Mouse (Mus musculus): ENCODE results near the gene Pcsk1n. TPM values are rescaled to one million over a fixed set of nuclear protein-coding genes. Genes with fewer than 3 reads are reported as not detected.

Pcsk1n gene
- polyA plus RNA-seq, 1 experiment, result 10.0 TPM

DNA sequence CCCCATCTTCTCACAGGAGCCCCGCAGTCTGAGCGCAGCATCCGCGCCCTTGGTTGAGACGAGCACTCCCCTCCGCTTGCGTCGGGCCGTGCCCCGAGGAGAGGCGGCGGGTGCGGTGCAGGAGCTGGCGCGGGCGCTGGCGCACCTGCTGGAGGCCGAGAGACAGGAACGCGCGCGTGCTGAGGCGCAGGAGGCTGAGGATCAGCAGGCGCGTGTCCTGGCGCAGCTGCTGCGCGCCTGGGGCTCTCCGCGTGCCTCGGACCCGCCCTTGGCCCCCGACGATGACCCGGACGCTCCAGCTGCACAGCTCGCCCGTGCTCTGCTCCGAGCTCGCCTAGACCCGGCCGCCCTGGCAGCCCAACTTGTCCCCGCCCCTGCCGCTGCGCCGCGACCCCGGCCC, 2.4 kb downstream of the Pcsk1n start:
- no peak for TF ChIP-seq CTCF (IDR thresholded peaks at IDR 0.05; ENCODE audit: control insufficient read depth, insufficient read depth, insufficient replicate concordance, low read depth, low read length)
- no peak for TF ChIP-seq POLR2A (IDR thresholded peaks at IDR 0.05; ENCODE audit: control insufficient read depth, low read depth, low read length)
- H3K4me3 ChIP-seq (ENCODE audit: control insufficient read depth, low read depth, low read length), result peak overlapping the region; percentile 55
- no peaks in the 10 kb centered on the region for H3K27me3 ChIP-seq (ENCODE audit: control insufficient read depth, insufficient read depth, low read length)
- peak overlapping the region; percentile 6; the same call in 1 of the 2 replicates for H3K27ac ChIP-seq (ENCODE audit: control insufficient read depth, insufficient read depth, low read depth, low read length)
- H3K4me1 ChIP-seq (ENCODE audit: control insufficient read depth, insufficient read depth, low read length), result peaks cover 7% of the 10 kb centered on the region
- H3K36me3 ChIP-seq (ENCODE audit: control insufficient read depth, insufficient read depth, low read length), result no peaks in the 10 kb centered on the region

DNA sequence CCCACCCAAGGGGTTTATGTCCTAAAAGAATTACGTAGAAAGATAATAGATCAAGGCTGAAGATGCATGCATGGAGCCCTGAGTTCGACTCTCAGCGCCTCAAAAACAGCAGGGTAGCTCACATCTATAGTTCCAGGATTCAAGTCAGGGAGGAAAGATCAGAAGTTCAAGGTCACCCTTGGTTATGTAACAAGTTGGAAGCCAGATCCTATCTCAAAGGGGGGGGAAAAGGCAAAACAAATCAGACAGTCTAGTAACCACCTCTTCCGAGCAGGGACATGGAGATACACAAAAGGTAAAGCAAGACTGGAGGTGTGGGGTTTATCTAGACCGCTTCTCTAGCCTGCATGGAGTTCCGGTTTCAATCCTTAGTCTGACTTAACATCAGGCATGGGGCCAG, 6.6 kb downstream of the Pcsk1n start:
- Histone ChIP-seq H3K4me3 (ENCODE audit: control insufficient read depth, low read depth, low read length) (no peak overlapping the region), H3K27me3 (ENCODE audit: control insufficient read depth, insufficient read depth, low read length) (no peaks in the 10 kb centered on the region), H3K4me1 (ENCODE audit: control insufficient read depth, insufficient read depth, low read length) (peaks cover 18% of the 10 kb centered on the region), H3K36me3 (ENCODE audit: control insufficient read depth, insufficient read depth, low read length) (no peaks in the 10 kb centered on the region), H3K27ac (ENCODE audit: control insufficient read depth, insufficient read depth, low read depth, low read length) (no peak overlapping the region)
- TF ChIP-seq CTCF (IDR thresholded peaks at IDR 0.05; ENCODE audit: control insufficient read depth, insufficient read depth, insufficient replicate concordance, low read depth, low read length) (no peak), POLR2A (IDR thresholded peaks at IDR 0.05; ENCODE audit: control insufficient read depth, low read depth, low read length) (no peak)

DNA sequence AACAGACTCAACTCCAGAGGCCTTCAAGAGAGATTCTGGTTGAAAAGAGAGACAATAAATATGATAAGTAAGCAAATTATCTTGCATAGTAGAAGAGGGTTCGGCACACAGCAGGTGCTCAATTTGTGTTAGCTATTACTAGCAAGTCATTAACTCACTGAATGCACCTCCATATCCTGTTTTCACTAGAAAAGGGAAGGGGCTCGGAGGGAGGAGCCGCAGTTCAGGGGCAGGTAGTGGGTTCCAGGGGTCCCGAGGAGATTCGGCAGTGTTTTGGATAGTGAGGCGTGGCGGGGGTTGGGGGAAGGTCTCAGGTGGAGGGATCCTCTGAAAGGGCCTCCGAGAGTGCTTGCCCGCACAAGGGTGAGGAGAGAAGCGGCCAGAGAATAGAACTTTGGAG, 7.5 kb downstream of the Pcsk1n start:
- Histone ChIP-seq H3K4me1 (ENCODE audit: control insufficient read depth, insufficient read depth, low read length) (peaks cover 15% of the 10 kb centered on the region), H3K27ac (ENCODE audit: control insufficient read depth, insufficient read depth, low read depth, low read length) (no peak overlapping the region), H3K27me3 (ENCODE audit: control insufficient read depth, insufficient read depth, low read length) (no peaks in the 10 kb centered on the region), H3K36me3 (ENCODE audit: control insufficient read depth, insufficient read depth, low read length) (no peaks in the 10 kb centered on the region), H3K4me3 (ENCODE audit: control insufficient read depth, low read depth, low read length) (peak overlapping the region; percentile 29)
- TF ChIP-seq CTCF (IDR thresholded peaks at IDR 0.05; ENCODE audit: control insufficient read depth, insufficient read depth, insufficient replicate concordance, low read depth, low read length) (no peak), POLR2A (IDR thresholded peaks at IDR 0.05; ENCODE audit: control insufficient read depth, low read depth, low read length) (no peak)

DNA sequence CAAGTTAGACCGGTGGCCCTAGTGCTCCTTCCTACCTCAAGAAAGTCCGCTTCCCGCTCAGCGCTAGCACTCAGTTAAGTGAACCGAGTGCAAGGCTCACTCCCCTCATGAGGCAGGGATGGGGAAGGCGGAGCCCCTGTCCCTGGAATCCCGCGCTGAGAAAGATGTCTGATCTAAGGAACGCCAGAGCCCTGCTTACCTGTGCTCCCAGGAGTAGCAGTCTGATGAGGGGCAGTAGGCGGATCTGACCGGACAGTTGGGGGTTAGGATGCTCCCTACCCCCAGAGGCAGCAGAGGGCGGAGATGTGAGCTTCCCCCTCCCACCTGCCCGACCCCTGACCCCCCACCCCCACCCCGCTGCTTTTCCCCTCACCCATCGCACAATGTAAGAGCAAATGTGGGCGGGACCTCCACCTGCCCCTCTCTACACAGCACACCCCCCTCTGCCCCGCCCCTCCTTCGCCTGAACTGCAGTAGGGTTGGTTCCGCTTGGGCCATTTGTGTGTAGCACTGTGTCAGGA, 8.7 kb downstream of the Pcsk1n start, which contains the start of gene Eras:
TSS of gene Eras (minus strand) at position 338 of the 521 bp plus-strand sequence.
- Histone ChIP-seq H3K4me3 (ENCODE audit: control insufficient read depth, low read depth, low read length) (peak within 1 kb of the TSS; percentile 29), H3K4me1 (ENCODE audit: control insufficient read depth, insufficient read depth, low read length) (peaks cover 12% of the 10 kb centered on the region), H3K27me3 (ENCODE audit: control insufficient read depth, insufficient read depth, low read length) (no peaks in the 10 kb centered on the region), H3K36me3 (ENCODE audit: control insufficient read depth, insufficient read depth, low read length) (no peaks in the 10 kb centered on the region), H3K27ac (ENCODE audit: control insufficient read depth, insufficient read depth, low read depth, low read length) (no peak within 1 kb of the TSS; the same call in 1 of the 2 replicates)
- TF ChIP-seq CTCF (IDR thresholded peaks at IDR 0.05; ENCODE audit: control insufficient read depth, insufficient read depth, insufficient replicate concordance, low read depth, low read length) (no peak), POLR2A (IDR thresholded peaks at IDR 0.05; ENCODE audit: control insufficient read depth, low read depth, low read length) (no peak)

DNA sequence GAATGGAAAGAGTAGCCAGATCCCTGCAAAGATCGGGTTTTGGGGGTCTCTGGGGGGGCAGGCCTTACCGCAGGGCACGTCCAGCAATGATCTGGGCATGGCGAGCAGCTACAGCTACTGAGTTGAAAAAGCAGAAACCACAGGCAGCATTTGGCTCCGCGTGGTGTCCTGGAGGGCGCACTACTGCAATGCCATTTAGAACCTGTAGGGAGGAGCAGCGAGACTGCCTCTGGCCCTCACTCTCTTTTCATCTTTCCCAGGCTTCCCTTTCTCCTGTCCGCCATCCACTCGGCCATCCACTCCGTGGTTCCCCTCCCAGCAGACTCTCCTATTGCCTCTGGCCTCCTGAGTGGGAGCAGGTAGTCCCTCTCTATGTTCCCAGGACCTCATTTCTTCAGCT, 17.3 kb downstream of the Pcsk1n start:
- TF ChIP-seq CTCF (IDR thresholded peaks at IDR 0.05; ENCODE audit: control insufficient read depth, insufficient read depth, insufficient replicate concordance, low read depth, low read length) (no peak), POLR2A (IDR thresholded peaks at IDR 0.05; ENCODE audit: control insufficient read depth, low read depth, low read length) (no peak)
- no peaks in the 10 kb centered on the region for H3K27me3 ChIP-seq (ENCODE audit: control insufficient read depth, insufficient read depth, low read length)
- H3K36me3 ChIP-seq (ENCODE audit: control insufficient read depth, insufficient read depth, low read length), result no peaks in the 10 kb centered on the region
- H3K27ac ChIP-seq (ENCODE audit: control insufficient read depth, insufficient read depth, low read depth, low read length), result no peak overlapping the region
- no peaks in the 10 kb centered on the region for H3K4me1 ChIP-seq (ENCODE audit: control insufficient read depth, insufficient read depth, low read length)
- H3K4me3 ChIP-seq (ENCODE audit: control insufficient read depth, low read depth, low read length), result no peak overlapping the region

DNA sequence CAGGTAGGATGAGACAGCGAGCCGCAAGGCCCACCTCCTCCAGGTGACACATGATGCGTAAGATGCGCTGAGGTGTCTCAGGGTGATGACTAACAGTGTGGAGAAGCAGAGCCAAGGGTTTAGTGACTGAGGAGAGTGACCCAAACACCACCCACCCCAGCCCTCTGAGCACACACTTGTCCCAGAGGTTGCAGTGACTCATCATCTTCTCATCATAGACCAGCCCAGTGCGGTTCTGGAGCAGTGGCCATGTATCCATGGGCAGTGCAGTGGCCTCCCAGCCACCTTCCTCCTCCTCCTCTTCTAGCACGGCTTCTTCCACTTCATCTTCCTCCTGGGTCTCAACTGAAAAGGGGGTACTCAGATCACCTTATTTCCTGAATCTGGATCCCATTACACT, 18.0 kb downstream of the Pcsk1n start:
- H3K27ac ChIP-seq (ENCODE audit: control insufficient read depth, insufficient read depth, low read depth, low read length), result no peak overlapping the region
- H3K4me3 ChIP-seq (ENCODE audit: control insufficient read depth, low read depth, low read length), result no peak overlapping the region
- no peaks in the 10 kb centered on the region for H3K36me3 ChIP-seq (ENCODE audit: control insufficient read depth, insufficient read depth, low read length)
- TF ChIP-seq CTCF (IDR thresholded peaks at IDR 0.05; ENCODE audit: control insufficient read depth, insufficient read depth, insufficient replicate concordance, low read depth, low read length), result no peak
- TF ChIP-seq POLR2A (IDR thresholded peaks at IDR 0.05; ENCODE audit: control insufficient read depth, low read depth, low read length), result no peak
- no peaks in the 10 kb centered on the region for H3K27me3 ChIP-seq (ENCODE audit: control insufficient read depth, insufficient read depth, low read length)
- no peaks in the 10 kb centered on the region for H3K4me1 ChIP-seq (ENCODE audit: control insufficient read depth, insufficient read depth, low read length)

DNA sequence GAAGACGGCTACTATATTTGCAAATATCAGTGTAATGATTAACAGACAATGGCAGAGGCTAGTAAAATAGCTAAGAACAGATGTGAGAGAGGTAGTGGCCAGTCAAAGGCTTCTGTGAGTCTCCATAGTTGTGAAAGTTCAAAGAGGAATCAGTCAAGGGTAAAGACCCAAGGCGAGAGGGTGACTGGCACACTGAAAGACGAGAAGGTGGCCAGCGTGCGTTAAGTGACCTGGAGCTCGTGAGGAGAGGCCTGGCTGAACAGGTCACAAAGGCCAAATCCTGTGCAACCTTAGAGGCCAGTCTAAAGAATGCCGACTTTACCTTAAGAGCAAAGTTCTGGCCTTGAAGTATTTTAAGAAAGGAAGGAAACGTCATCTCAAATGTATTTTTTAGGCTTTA, 26.0 kb downstream of the Pcsk1n start:
- no peak overlapping the region for H3K4me3 ChIP-seq (ENCODE audit: control insufficient read depth, low read depth, low read length)
- H3K27me3 ChIP-seq (ENCODE audit: control insufficient read depth, insufficient read depth, low read length), result no peaks in the 10 kb centered on the region
- H3K36me3 ChIP-seq (ENCODE audit: control insufficient read depth, insufficient read depth, low read length), result no peaks in the 10 kb centered on the region
- peaks cover 9% of the 10 kb centered on the region for H3K4me1 ChIP-seq (ENCODE audit: control insufficient read depth, insufficient read depth, low read length)
- TF ChIP-seq CTCF (IDR thresholded peaks at IDR 0.05; ENCODE audit: control insufficient read depth, insufficient read depth, insufficient replicate concordance, low read depth, low read length), result no peak
- TF ChIP-seq POLR2A (IDR thresholded peaks at IDR 0.05; ENCODE audit: control insufficient read depth, low read depth, low read length), result no peak
- H3K27ac ChIP-seq (ENCODE audit: control insufficient read depth, insufficient read depth, low read depth, low read length), result no peak overlapping the region
